Mouse (Mus musculus) T-cell, adult 66 days (primary cell): ENCODE measurements around the gene Rtl8a. TPM values are rescaled to one million over a fixed set of nuclear protein-coding genes. Genes with fewer than 3 reads are reported as not detected.

ENCODE experiments used
- total RNA-seq, 2 experiments: library from RNA; stranded (reverse); gene quantifications; 3 replicates in 1 of 2; 4 replicates in 1 of 2; pipeline ENCODE4 v1.2.4; 2023

Gene Rtl8a
- 10 to 100 TPM; 27.7 to 50.5 TPM for total RNA-seq

GRCm38 (mm10) chrX:53642980-53643961 lies at the start of gene Rtl8a:
Gene Rtl8a (minus strand): TSS chrX:53643682.

GRCm38 (mm10) chrX:53670294-53670693 lies 26.8 kb upstream of the Rtl8a start, which contains the start of gene Rtl8b:
Gene Rtl8b (minus strand): TSS chrX:53670408.

GRCm38 (mm10) chrX:53608879-53609278 lies 34.6 kb downstream of the Rtl8a start, which contains the start of gene Gm14597:
Gene Gm14597 (minus strand): TSS chrX:53608979.

GRCm38 (mm10) chrX:53607242-53608121 lies 36.0 kb downstream of the Rtl8a start, which contains the start of gene Rtl8c:
Gene Rtl8c (plus strand): TSS chrX:53608032.

Other genes starting within 250 kb of the Rtl8a start
- not detected for gene Etd, start 208.8 kb downstream of the Rtl8a start, total RNA-seq
- gene Rtl8c, start 35.6 kb downstream of the Rtl8a start, total RNA-seq, result 10 to 100 TPM in 1 of 2 experiments, 1 to 10 TPM in 1; 8.3 to 16.5 TPM
- not detected for gene Gm14597, start 34.7 kb downstream of the Rtl8a start, total RNA-seq
- 10 to 100 TPM; 26.0 to 36.7 TPM for gene Rtl8b, start 26.7 kb upstream of the Rtl8a start, total RNA-seq
- under 1 TPM in 1 of 2 experiments, not detected in 1; 0.38 TPM for gene 4930502E18Rik, start 81.1 kb upstream of the Rtl8a start, total RNA-seq
- gene 1700013H16Rik, start 114.1 kb upstream of the Rtl8a start, total RNA-seq, result not detected
- gene Zfp36l3, start 132.7 kb upstream of the Rtl8a start, total RNA-seq, result not detected
- 1 to 10 TPM in 1 of 2 experiments, not detected in 1; 1.2 TPM for gene Xlr, start 154.0 kb upstream of the Rtl8a start, total RNA-seq